Mouse (Mus musculus) stomach, embryonic 16.5 days (tissue): ENCODE results near the gene Igsf11. TPM values are rescaled to one million over a fixed set of nuclear protein-coding genes. Genes with fewer than 3 reads are reported as not detected.
"Not testable (repeated sequence)": the region's sequence is repeated elsewhere in the genome, so short reads cannot be mapped to it uniquely, and the experiment has no call there.

Experiments used
- ATAC-seq: fragments of 200-750 bp; cut with Nextera tagmentation; 2 replicates; pipeline ENCODE4 v1.8.0; 2017; ENCODE audit warnings: moderate number of reproducible peaks, moderate TSS enrichment; ENCODE audit not compliant: insufficient read depth, low FRiP score
- H3K27ac ChIP-seq: fragments of 300-500 bp; sonication (generic); 2 replicates; pipeline ENCODE4 v1.5.1; 2014; ENCODE audit warnings: low read length
- H3K27me3 ChIP-seq: fragments of 300-500 bp; sonication (generic); 2 replicates; pipeline ENCODE4 v1.6.1; 2014; ENCODE audit warnings: low read length, control low read depth, mixed read lengths; ENCODE audit not compliant: control insufficient read depth, insufficient read depth
- H3K36me3 ChIP-seq: fragments of 300-500 bp; sonication (generic); 2 replicates; pipeline ENCODE4 v1.6.1; 2014; ENCODE audit warnings: low read length; ENCODE audit not compliant: control insufficient read depth, insufficient read depth
- H3K4me1 ChIP-seq: fragments of 300-500 bp; sonication (generic); 2 replicates; pipeline ENCODE4 v1.6.1; 2014; ENCODE audit warnings: low read length, control low read depth, mixed read lengths; ENCODE audit not compliant: control insufficient read depth, insufficient read depth
- H3K4me2 ChIP-seq: fragments of 300-500 bp; sonication (generic); 2 replicates; pipeline ENCODE4 v1.6.1; 2014; ENCODE audit warnings: low read depth, low read length, mixed read lengths
- H3K4me3 ChIP-seq: fragments of 300-500 bp; sonication (generic); replicated peaks from 2 replicates; pipeline ENCODE4 v1.5.1; 2014; ENCODE audit warnings: mild to moderate bottlenecking, low read length
- H3K9ac ChIP-seq: fragments of 300-500 bp; sonication (generic); 2 replicates; pipeline ENCODE4 v1.6.1; 2014; ENCODE audit warnings: low read length
- H3K9me3 ChIP-seq: fragments of 300-500 bp; sonication (generic); replicated peaks from 2 replicates; pipeline ENCODE4 v1.6.1; 2016; ENCODE audit warnings: low read length, control low read depth; ENCODE audit not compliant: control insufficient read depth
- WGBS: fragments of 180-500 bp; shearing (Covaris S2); extraction: QIAGEN DNeasy Blood & Tissue Kit; methylation state at CpG from one replicate; pipeline ENCODE4 v1.1.7; 2014; 5-methylcytosine and 5-hydroxymethylcytosine counted together
- polyA plus RNA-seq: library from polyadenylated mRNA; unstranded; fragments of >200 nt; fragmentation: Nextera tagmentation; extraction: Ambion mirVana; gene quantifications from 2 replicates; pipeline ENCODE4 v1.2.1, GENCODE M21; 2015

Gene Igsf11
- polyA plus RNA-seq, 1 experiment from 2014 or later: 1.5 TPM

GRCm38 (mm10) chr16:38983850-38984249 lies 91.4 kb downstream of the Igsf11 start:
- not testable (repeated sequence) for H3K4me2 ChIP-seq, H3K4me1 ChIP-seq, H3K4me3 ChIP-seq, H3K27me3 ChIP-seq, H3K27ac ChIP-seq, H3K36me3 ChIP-seq, ATAC-seq, H3K9ac ChIP-seq, H3K9me3 ChIP-seq
- WGBS: 71% methylated on average over 3 of the region's 3 CpGs

- no peak overlapping the region for H3K4me3 ChIP-seq
- H3K27me3 ChIP-seq: no peaks in the 10 kb centered on the region
- WGBS: 44% methylated on average over 3 of the region's 3 CpGs
- no peak overlapping the region for H3K9ac ChIP-seq
- no peaks in the 10 kb centered on the region for H3K4me1 ChIP-seq
- H3K27ac ChIP-seq: no peak overlapping the region
- no peak for ATAC-seq
- no peak overlapping the region for H3K4me2 ChIP-seq
- H3K36me3 ChIP-seq: no peaks in the 10 kb centered on the region
- H3K9me3 ChIP-seq: no peaks in the 10 kb centered on the region
Observed at GRCm38 (mm10) chr16:38985411-38985810, 92.9 kb downstream of the Igsf11 start.

GRCm38 (mm10) chr16:38986410-38986809 lies 93.9 kb downstream of the Igsf11 start:
- H3K27me3 ChIP-seq: no peaks in the 10 kb centered on the region
- WGBS: 66% methylated on average over 2 of the region's 2 CpGs

GRCm38 (mm10) chr16:38993711-38994110 lies 101.2 kb downstream of the Igsf11 start:
- ATAC-seq: no peak
- no peak overlapping the region for H3K27ac ChIP-seq

More at GRCm38 (mm10) chr16:38986410-38986809, 93.9 kb downstream of the Igsf11 start:
- no peak for ATAC-seq
- Histone ChIP-seq H3K9ac (no peak overlapping the region), H3K9me3 (no peaks in the 10 kb centered on the region), H3K36me3 (no peaks in the 10 kb centered on the region), H3K4me1 (no peaks in the 10 kb centered on the region), H3K27ac (no peak overlapping the region), H3K4me3 (no peak overlapping the region), H3K4me2 (no peak overlapping the region)

GRCm38 (mm10) chr16:38998496-38999258 lies 106.2 kb downstream of the Igsf11 start:
- no peak overlapping the region for H3K9ac ChIP-seq
- WGBS: 75% methylated on average over 6 of the region's 6 CpGs
- no peaks in the 10 kb centered on the region for H3K36me3 ChIP-seq
- no peak overlapping the region for H3K4me2 ChIP-seq
- H3K4me3 ChIP-seq: no peak overlapping the region
- no peak overlapping the region for H3K27ac ChIP-seq
- no peaks in the 10 kb centered on the region for H3K4me1 ChIP-seq
- no peak for ATAC-seq
- no peaks in the 10 kb centered on the region for H3K9me3 ChIP-seq
- no peaks in the 10 kb centered on the region for H3K27me3 ChIP-seq

More at GRCm38 (mm10) chr16:38993711-38994110, 101.2 kb downstream of the Igsf11 start:
- 85% methylated on average over 7 of the region's 7 CpGs for WGBS
- Histone ChIP-seq H3K4me1 (no peaks in the 10 kb centered on the region), H3K9ac (no peak overlapping the region), H3K36me3 (no peaks in the 10 kb centered on the region), H3K4me2 (no peak overlapping the region), H3K4me3 (no peak overlapping the region), H3K27me3 (no peaks in the 10 kb centered on the region), H3K9me3 (no peaks in the 10 kb centered on the region)

- Histone ChIP-seq H3K36me3 (no peaks in the 10 kb centered on the region), H3K4me3 (no peak overlapping the region), H3K27ac (no peak overlapping the region), H3K4me2 (no peak overlapping the region), H3K27me3 (no peaks in the 10 kb centered on the region), H3K9me3 (no peaks in the 10 kb centered on the region), H3K9ac (no peak overlapping the region), H3K4me1 (no peaks in the 10 kb centered on the region)
- ATAC-seq: no peak
Observed at GRCm38 (mm10) chr16:38999298-38999697, 106.8 kb downstream of the Igsf11 start.

- WGBS: 88% methylated on average over 7 of the region's 7 CpGs
- no peaks in the 10 kb centered on the region for H3K4me1 ChIP-seq
- H3K27me3 ChIP-seq: no peaks in the 10 kb centered on the region
- ATAC-seq: no peak
- no peak overlapping the region for H3K27ac ChIP-seq
- H3K9me3 ChIP-seq: no peaks in the 10 kb centered on the region
- no peaks in the 10 kb centered on the region for H3K36me3 ChIP-seq
- H3K9ac ChIP-seq: no peak overlapping the region
- H3K4me3 ChIP-seq: no peak overlapping the region
- H3K4me2 ChIP-seq: no peak overlapping the region
Observed at GRCm38 (mm10) chr16:39006978-39007377, 114.5 kb downstream of the Igsf11 start.

GRCm38 (mm10) chr16:39019449-39019848 lies 127.0 kb downstream of the Igsf11 start:
- no peak overlapping the region for H3K27ac ChIP-seq
- no peak for ATAC-seq
- H3K27me3 ChIP-seq: no peaks in the 10 kb centered on the region
- H3K4me3 ChIP-seq: no peak overlapping the region
- no peak overlapping the region for H3K9ac ChIP-seq
- H3K9me3 ChIP-seq: no peaks in the 10 kb centered on the region
- H3K36me3 ChIP-seq: no peaks in the 10 kb centered on the region
- no peaks in the 10 kb centered on the region for H3K4me1 ChIP-seq
- no peak overlapping the region for H3K4me2 ChIP-seq
- 50% methylated on average over 2 of the region's 2 CpGs for WGBS

- WGBS: 71% methylated on average over 8 of the region's 8 CpGs
Observed at GRCm38 (mm10) chr16:39025989-39026736, 133.7 kb downstream of the Igsf11 start.

More at GRCm38 (mm10) chr16:39025989-39026736, 133.7 kb downstream of the Igsf11 start:
- Histone ChIP-seq H3K9ac (no peak overlapping the region), H3K4me2 (no peak overlapping the region), H3K27ac (no peak overlapping the region), H3K36me3 (no peaks in the 10 kb centered on the region), H3K4me3 (no peak overlapping the region), H3K4me1 (no peaks in the 10 kb centered on the region), H3K9me3 (no peaks in the 10 kb centered on the region), H3K27me3 (no peaks in the 10 kb centered on the region)
- no peak for ATAC-seq
